ENCODE assay signal across 8 mouse cellular contexts in genomic region chr6:114199200-114199845, GRCm38 (mm10).
DNase-seq lines count a peak whose midpoint lies in the region; ATAC-seq lines count a peak whose summit lies in the region.

No protein-coding gene starts in this region.

- WGBS in kidney, embryonic 15.5 days: 65% methylated on average over 9 of the region's 9 CpGs

- H3K4me2 ChIP-seq in kidney, embryonic 15.5 days: no peak overlapping the region

- ATAC-seq in kidney, embryonic 15.5 days (replicated peaks; ENCODE audit: low FRiP score): no peak
- ATAC-seq in activated CD4-positive, CD25-positive, alpha-beta regulatory T cell, adult 4 months: no peak

- H3K9me3 ChIP-seq in kidney, embryonic 15.5 days (replicated peaks): no peaks in the 10 kb centered on the region

- H3K36me3 ChIP-seq in kidney, embryonic 15.5 days: no peaks in the 10 kb centered on the region

- H3K4me3 ChIP-seq in kidney, embryonic 15.5 days (replicated peaks): no peak overlapping the region

- no peak overlapping the region for H3K27ac ChIP-seq in kidney, embryonic 15.5 days

- H3K27me3 ChIP-seq in kidney, embryonic 15.5 days: no peaks in the 10 kb centered on the region

- no peaks in the 10 kb centered on the region for H3K4me1 ChIP-seq in kidney, embryonic 15.5 days

- DNase-seq in kidney, postnatal 10 days: peak; percentile 7
- DNase-seq in thymus, postnatal 0 days (ENCODE audit: low spot score): peak; percentile 6
- DNase-seq in thymus, postnatal 25 days: no peak
- DNase-seq in embryo, embryonic 10 days (ENCODE audit: low spot score): peak; percentile 58
- DNase-seq in right cerebral cortex, postnatal 4 days: peak; percentile 28
- DNase-seq in adrenal gland, postnatal 10 days: no peak

- H3K9ac ChIP-seq in kidney, embryonic 15.5 days: no peak overlapping the region

Comparison
In these comparisons a context has a peak if more than half of its experiments do, and no peak if none do; other contexts are left out.
1. DNase-seq: peak in kidney, postnatal 10 days (single experiment), thymus, postnatal 0 days (single experiment), embryo, embryonic 10 days (single experiment) and right cerebral cortex, postnatal 4 days (single experiment); none in thymus, postnatal 25 days (single experiment) and adrenal gland, postnatal 10 days (single experiment).